Mouse (Mus musculus): ENCODE measurements around the gene Ffar2. TPM values are rescaled to one million over a fixed set of nuclear protein-coding genes. Genes with fewer than 3 reads are reported as not detected.
"Not testable (repeated sequence)": the region's sequence is repeated elsewhere in the genome, so short reads cannot be mapped to it uniquely, and the experiment has no call there.

The Ffar2 gene
- total RNA-seq, 2 experiments from 2014 or later: 0.22 TPM; not detected in 1

- DNase-seq (ENCODE audit: low spot score): not testable (repeated sequence)
Measured at GRCm38 (mm10) chr7:30828871-30829270, 5.3 kb upstream of the Ffar2 start.

GRCm38 (mm10) chr7:30826660-30827059 lies 3.1 kb upstream of the Ffar2 start:
- DNase-seq (ENCODE audit: low spot score): no peak
- intact Hi-C loops (cut with DNase I): no loop called here

More at GRCm38 (mm10) chr7:30828871-30829270, 5.3 kb upstream of the Ffar2 start:
- intact Hi-C loops (cut with DNase I): not testable (repeated sequence)

GRCm38 (mm10) chr7:30824306-30824705 lies 731 bp upstream of the Ffar2 start:
- DNase-seq (ENCODE audit: low spot score): no peak
- intact Hi-C loops (cut with DNase I): no loop called here

DNA sequence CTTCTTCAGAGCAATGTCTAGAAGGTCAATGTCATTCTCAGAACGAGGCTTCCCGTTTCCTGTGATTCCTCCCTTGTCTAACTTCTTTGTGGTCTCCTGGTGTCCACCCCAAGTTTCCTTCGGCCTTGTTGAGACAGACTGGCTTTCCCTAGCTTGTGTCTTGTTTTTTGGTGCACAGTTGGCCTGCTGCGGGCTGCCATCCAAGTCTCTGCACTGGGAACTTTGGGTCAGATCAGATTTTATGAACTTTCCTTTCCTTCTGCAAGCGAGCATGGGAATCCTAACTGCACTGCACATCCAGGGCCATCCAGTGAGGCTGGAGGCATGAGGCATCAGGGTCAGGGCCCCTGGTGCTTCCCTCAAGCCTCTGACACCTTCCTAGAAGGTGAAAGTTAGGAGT lies 2.0 kb downstream of the Ffar2 start:
- intact Hi-C loops (cut with DNase I): no loop called here
- DNase-seq (ENCODE audit: low spot score): no peak

- intact Hi-C loops (cut with DNase I): no loop called here
- no peak for DNase-seq (ENCODE audit: low spot score)
Measured at GRCm38 (mm10) chr7:30820854-30821445, 2.6 kb downstream of the Ffar2 start.

DNA sequence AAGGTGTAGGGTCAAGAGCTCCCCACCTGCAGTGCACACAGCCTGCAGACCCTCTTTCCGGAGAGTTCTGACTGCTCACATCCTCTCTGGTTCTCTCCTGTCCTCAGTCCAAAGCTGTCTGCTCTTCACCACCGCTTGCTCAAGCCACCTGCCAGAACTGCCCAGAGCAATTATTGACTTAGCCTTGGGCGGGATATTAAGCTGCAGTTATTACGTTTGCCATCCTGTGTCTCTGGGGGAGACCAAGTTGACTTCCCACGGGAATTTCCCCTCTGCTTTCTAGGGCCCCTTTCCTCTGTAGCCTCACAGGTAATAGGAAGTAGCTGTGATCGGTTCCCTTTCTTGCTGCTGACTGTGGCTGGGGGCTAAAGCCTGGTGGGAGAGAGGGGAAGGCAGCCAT lies 3.4 kb downstream of the Ffar2 start:
- intact Hi-C loops (cut with DNase I): no loop called here
- no peak for DNase-seq (ENCODE audit: low spot score)

GRCm38 (mm10) chr7:30812291-30812807 lies 11.2 kb downstream of the Ffar2 start:
- intact Hi-C loops (cut with DNase I): no loop called here
- DNase-seq (ENCODE audit: low spot score): no peak

DNA sequence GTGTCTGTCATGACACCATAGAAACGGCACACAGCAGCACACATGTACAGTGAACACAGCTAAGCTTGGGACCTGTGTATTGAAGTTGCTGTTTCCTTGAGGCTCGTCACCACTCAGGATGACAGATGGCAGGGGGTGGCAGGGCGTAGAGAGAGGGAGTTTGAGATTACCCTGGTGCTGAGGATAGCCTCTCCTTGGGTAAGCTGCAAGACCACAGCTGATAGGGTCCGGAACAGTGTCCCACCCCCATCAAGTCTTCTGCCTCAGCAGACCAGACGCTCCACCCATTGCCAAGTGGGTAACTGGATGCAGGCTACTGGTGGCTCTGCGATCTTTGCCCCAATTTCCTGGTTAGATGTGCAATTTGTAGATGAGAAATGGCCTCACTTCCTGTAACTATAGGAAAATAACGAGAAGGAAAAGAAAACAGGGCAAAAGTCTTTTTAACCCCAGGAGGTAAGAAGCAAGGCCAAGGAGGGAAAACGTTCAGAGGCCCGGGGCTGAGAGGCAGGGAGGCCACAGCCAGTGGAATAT lies 11.8 kb downstream of the Ffar2 start:
- no peak for DNase-seq (ENCODE audit: low spot score)
- intact Hi-C loops (cut with DNase I): no loop called here

GRCm38 (mm10) chr7:30810319-30810718 lies 13.3 kb downstream of the Ffar2 start:
- DNase-seq (ENCODE audit: low spot score): no peak
- intact Hi-C loops (cut with DNase I): no loop called here

DNA sequence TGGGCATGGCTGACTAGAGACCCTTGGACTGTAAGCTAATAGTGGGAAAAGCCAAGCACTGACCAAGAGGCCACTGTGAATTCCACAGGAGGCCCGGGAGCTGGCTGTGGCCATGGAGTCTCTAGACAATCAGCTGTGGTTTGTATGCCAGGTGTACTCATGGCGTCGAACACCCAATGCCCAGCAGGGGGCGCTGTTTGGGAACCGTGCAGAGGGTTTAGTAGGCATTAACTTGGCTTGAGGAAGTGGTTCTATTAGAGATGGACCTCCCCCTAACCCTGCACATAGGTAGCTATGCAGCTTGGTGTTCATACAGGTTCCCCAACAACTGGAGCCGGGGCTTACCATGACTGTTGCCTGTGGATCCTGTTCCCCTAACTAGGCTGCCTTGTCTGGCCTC lies 17.7 kb downstream of the Ffar2 start:
- DNase-seq (ENCODE audit: low spot score): no peak
- intact Hi-C loops (cut with DNase I): loop anchor here (5.0 kb wide), 1 partner anchor 36 kb away; no protein-coding TSS in a partner anchor

- no peak for DNase-seq (ENCODE audit: low spot score)
- intact Hi-C loops (cut with DNase I): no loop called here
Measured at GRCm38 (mm10) chr7:30804026-30804715, 19.4 kb downstream of the Ffar2 start.

GRCm38 (mm10) chr7:30803256-30803655 lies 20.3 kb downstream of the Ffar2 start:
- no peak for DNase-seq (ENCODE audit: low spot score)
- intact Hi-C loops (cut with DNase I): no loop called here

- intact Hi-C loops (cut with DNase I): no loop called here
- no peak for DNase-seq (ENCODE audit: low spot score)
Measured at GRCm38 (mm10) chr7:30800653-30801052, 22.9 kb downstream of the Ffar2 start.

DNA sequence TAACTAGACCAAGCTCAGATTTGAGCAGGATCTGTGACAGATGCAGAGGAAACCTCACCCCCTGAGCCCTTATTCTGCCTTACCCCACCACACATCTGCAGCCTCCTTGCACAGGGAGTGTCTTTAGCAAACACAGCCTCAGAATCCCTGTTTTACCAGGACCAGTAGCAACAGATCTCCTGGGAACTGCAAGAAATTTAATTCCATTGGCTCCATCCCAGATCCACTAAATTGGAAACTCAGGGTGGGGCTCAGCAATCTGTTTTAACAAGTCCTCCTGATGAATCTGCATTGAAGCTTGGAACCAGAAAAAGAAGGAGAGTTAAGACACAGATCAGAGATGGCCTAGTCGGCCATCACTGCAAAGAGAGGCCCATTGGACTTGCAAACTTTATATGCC lies 26.8 kb downstream of the Ffar2 start:
- intact Hi-C loops (cut with DNase I): no loop called here
- DNase-seq (ENCODE audit: low spot score): no peak

DNA sequence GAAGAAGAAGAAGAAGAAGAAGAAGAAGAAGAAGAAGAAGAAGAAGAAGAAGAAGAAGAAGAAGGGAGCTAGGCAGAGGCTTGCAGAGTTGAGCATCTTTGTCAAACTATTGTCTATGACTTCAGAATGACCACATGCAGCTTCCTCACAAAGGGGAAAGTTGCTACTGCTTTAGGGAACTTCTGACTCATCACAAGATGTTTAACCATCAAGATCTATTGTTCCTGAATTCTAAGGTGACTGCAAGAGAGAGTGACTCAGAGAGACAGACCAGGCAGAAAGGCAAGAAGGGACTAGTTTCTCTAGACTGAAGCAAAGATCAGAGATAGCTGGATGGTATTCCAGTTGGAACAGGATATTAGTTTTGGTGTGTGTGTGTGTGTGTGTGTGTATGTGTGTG lies 28.7 kb downstream of the Ffar2 start:
- intact Hi-C loops (cut with DNase I): no loop called here
- no peak for DNase-seq (ENCODE audit: low spot score)

- DNase-seq (ENCODE audit: low spot score): no peak
- intact Hi-C loops (cut with DNase I): no loop called here
Measured at GRCm38 (mm10) chr7:30791921-30792320, 31.7 kb downstream of the Ffar2 start.

DNA sequence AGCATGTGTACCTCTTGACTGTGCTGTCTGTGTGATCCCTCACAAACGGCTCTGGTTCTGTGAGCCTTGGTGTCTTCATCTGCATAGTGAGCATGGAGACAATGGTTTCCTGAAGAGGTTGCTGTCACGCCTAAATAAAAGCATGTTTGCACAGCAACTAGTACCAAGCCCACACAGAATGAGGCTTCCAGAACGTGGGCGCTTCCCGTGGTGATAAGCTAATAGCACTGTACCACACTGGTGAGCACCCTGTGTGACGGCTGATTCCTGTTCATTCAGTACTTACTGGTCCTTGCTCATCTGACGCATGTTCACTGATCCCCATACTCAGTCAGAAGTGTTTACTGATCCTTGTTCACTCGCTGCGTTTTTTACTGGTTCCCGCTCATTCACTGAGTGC lies 33.4 kb downstream of the Ffar2 start:
- intact Hi-C loops (cut with DNase I): no loop called here
- DNase-seq (ENCODE audit: low spot score): no peak

DNA sequence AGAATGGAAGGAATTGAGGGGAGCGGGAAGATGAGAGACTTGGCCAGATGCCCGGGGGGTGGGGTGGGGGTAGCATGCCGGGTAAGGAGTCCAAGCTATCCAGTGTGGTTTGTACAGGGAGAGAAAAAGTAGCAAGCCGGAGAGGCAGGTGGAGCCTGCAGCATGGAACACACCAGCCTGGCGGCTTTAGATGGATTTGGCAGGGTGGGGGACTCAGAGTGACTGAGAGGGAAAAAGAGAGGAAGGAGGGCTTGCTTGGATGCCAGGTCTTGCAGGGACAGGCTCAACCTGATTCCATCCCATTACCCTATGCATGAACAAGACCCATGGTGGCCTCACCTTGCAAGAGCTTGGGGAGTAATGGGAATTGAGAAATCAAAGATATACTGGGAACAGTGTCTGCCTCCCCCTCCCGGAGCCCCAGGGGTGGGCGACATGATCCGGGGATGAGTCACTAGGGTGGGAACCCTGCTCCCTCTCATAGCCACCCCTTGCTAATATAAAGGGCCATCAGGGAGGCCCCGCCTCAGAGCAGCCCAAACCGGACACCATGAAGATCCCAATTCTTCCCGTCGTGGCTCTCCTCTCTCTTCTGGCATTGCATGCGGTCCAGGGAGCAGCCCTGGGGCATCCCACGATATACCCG lies 36.1 kb downstream of the Ffar2 start, which contains the start of gene Krtdap:
Gene Krtdap, plus strand, starts transcription at position 520 of the 646 bp plus-strand sequence.
- intact Hi-C loops (cut with DNase I): no loop called here

DNA sequence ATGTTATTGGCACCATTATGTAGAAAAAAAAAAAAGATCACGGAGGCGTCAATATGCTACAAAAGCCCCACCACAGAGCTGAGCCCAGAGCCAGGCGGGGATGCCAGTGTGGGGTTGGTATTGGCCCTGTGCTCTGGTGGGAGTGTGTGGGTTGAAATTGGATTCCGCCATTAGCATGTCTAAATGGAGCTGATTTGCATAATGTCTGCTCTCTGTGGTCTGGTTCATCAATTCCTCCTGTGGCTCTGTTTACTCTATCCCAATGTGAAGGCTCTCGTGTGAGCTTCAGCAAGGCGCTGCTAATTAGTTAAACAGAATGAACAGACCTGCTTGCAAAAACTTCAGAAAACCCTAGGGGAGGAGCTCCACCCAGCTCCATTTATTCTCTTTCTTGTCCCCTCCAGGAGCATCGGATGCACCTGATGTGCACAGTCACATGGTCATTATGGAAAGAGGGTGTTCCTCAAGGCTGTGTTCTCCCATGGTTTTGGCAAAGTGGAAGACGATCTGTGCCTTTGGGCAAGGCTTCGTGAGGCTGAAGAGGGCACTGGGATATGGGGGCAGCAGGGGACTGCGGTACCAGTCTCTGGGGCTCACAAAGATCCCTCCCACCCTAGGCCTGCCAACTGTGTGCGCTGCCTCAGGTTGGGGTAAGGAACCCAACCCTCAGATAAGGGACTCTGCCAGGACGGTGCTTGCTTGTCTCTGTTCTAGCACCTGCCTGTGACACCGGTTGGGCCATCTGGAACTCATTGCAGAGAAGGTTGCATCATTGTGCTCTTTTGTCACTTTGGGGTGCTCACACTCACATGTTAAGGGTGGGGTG lies 37.6 kb downstream of the Ffar2 start:
- DNase-seq (ENCODE audit: low spot score): no peak
- intact Hi-C loops (cut with DNase I): no loop called here

More for the DNA sequence above, 36.1 kb downstream of the Ffar2 start, which contains the start of gene Krtdap:
- no peak for DNase-seq (ENCODE audit: low spot score)

DNA sequence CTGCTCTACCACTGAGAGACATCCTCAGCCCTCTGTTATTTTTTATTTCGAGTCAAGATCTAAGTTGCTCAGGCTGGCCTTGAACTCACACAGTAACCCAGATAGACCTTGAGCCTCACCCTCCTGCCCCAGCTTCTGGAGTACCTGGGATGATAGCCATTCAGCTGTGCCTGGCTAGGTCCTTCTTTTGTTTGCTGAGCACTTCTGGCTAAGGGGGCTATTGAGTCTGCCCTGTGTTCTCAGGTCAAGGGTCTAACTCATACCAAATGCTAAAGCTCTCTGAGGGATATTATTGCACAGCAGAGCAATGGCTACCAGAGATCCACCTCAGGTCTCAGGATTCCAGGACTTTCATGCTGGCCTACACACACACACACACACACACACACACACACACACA lies 38.4 kb downstream of the Ffar2 start:
- no peak for DNase-seq (ENCODE audit: low spot score)

More for the DNA sequence above, 38.4 kb downstream of the Ffar2 start:
- intact Hi-C loops (cut with DNase I): no loop called here
